Mouse (Mus musculus) inflammation-experienced regulatory T-cells, adult 16 weeks (primary cell): ENCODE measurements around the gene Sv2a. TPM values are rescaled to one million over a fixed set of nuclear protein-coding genes. Genes with fewer than 3 reads are reported as not detected.

Experiments
- polyA plus RNA-seq: library from polyadenylated mRNA; unstranded; fragments of 100-300 nt; shearing (Covaris generic); gene quantifications from one replicate; pipeline ENCODE4 v1.2.1, GENCODE M21; 2017

Sv2a gene
- 2.9 TPM for polyA plus RNA-seq

DNA sequence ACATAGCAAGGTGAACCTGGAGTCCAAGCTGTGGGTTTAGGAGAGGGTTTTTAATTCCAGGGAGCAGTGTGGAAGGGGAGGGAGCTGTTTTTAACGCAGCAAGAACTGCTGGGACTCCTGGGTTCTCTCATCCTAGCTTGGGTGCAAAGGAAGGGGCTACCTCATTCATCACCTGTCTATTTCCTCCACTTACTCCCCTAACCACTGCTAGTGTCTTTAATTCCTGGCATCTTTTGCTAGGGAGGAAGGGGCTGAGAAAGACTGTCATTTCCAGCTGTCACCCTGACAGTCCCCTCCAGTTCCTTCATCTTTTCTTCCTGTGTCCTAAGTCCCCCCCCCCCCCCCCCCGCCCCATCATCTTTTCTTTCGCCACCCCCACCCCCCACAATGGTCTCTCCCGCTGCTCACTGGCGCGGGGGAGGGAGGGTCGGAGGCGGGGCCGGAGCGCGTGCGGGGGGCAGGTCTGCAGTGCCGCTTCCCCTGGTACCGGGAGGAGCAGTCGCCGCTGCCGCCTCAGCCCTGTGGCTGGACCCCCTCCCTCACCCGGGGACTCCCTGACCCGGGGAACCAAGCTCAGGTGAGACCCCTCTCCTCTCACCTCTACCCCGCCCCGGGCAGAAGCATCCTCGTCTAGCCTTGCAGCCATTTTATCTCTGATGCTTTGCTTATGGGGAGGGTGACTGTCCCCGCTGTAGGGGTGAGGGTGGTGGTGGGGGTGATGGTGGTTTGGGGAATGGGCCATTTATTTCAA is at the start of gene Sv2a:
Sv2a (plus strand) TSS at position 425 of the 751 bp plus-strand sequence.

DNA sequence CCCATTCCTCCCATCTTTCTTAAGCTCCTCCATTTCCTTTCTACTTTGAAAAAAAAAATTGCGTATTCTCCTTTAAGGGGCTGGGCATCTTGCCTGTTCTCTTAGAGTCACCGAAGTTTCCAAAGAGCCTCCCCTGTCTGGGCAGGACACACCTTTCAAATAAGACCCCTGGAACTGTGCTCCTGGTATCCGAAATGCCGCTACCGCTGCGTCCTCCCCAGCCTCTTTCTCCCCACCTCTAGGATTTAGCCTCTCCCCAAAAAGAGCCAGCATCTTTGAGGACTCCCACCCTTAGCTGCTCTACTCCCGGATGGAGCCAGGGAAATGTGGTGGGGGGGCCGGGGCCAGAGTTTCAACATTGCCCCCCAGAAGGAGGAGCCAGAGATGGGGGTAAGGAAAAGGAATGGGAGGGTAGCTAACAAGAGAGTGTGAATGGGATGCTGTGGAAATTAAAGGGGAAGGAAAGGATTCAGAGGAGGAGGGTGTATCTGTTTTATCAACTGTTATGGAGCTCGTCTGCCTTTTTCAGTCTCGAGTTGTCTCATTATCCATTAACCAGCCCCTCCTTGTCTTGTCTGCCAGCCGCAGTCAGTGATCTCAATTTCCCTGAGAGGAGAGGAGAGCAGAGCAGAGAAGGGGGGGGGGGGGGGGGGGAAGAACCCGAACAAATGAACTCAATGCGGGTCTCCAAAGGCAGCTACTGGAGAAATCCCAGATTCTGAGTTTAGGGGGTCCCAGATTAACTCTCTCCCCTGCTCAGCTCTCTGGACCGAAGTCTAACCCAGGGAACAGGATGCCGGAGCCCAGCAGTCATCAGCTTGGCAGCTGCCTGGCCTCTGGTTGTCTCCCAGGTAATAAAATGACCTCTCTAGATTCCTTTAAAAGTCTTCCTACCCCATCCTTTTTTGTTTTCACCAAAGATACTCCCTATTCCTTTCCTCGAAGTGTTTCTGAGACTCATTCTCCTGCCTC is 18.8 kb upstream of the Sv2a start, which contains the start of gene Mtmr11:
Mtmr11 (plus strand) TSS at position 136 of the 972 bp plus-strand sequence.

DNA sequence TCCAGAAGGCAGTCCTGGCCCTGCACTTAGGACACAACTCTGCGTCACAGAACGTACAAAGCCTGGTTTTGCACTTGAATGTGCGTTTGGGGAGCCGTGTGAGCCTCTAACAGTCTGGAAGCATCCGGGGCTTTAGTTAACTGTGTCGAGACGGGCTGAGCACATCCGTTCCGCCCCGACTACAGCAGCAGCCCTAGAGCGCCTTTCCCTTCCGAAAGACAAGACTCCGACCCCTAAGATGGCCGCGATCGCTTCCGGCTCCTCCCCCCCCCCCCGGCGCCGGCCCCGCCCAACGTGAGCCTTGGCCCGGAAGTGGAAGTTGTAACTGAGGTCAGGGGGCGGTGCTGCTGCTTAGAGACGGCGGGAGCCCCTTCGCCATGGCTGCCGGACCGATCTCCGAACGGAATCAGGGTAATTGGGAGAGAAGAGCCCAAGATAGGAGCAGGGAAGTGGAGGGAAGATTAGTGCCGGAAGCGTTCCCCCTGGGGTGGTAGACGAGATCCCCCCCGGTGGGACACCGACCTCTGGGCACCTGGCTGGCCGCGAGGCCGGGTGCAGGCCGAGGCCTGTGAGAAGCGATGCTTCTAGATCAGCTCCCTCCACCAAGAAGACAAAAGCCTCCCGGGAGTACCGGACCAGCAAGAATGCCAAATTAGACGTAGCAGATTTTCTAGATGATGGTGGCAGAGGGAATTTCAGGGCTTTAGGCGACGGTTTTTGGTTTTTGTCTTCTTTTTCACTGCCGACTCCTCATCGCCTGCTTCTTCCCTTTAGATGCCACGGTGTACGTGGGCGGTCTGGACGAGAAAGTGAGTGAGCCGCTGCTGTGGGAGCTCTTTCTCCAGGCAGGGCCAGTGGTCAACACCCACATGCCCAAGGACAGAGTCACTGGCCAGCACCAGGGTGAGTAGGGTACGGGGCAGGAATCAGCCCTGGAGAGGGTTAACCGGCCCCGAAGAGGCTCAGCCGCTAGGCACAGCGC is 8.5 kb upstream of the Sv2a start, which contains the start of gene Sf3b4:
Sf3b4 (plus strand) TSS at position 136 of the 982 bp plus-strand sequence.

DNA sequence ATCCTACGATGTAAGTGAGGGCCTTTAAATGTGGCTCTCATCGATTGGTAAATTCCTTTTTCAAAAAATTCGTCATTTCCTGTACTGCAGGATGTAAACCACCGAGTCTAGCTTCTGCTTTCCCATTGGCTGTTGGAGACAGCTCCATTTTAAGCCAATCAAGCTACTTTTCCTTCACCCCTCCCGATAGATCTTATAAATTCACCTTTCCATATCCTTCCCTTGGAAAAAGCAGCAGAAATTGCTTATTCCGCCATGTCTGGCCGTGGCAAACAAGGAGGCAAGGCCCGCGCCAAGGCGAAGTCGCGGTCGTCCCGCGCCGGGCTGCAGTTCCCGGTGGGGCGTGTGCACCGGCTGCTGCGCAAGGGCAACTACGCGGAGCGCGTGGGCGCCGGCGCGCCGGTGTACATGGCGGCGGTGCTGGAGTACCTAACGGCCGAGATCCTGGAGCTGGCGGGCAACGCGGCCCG is 38.7 kb downstream of the Sv2a start, which contains the start of the genes Bola1 and Hist2h2ab:
Bola1 (minus strand) TSS at position 49 of the 470 bp plus-strand sequence.
Hist2h2ab (plus strand) TSS at position 205 of the 470 bp plus-strand sequence.

DNA sequence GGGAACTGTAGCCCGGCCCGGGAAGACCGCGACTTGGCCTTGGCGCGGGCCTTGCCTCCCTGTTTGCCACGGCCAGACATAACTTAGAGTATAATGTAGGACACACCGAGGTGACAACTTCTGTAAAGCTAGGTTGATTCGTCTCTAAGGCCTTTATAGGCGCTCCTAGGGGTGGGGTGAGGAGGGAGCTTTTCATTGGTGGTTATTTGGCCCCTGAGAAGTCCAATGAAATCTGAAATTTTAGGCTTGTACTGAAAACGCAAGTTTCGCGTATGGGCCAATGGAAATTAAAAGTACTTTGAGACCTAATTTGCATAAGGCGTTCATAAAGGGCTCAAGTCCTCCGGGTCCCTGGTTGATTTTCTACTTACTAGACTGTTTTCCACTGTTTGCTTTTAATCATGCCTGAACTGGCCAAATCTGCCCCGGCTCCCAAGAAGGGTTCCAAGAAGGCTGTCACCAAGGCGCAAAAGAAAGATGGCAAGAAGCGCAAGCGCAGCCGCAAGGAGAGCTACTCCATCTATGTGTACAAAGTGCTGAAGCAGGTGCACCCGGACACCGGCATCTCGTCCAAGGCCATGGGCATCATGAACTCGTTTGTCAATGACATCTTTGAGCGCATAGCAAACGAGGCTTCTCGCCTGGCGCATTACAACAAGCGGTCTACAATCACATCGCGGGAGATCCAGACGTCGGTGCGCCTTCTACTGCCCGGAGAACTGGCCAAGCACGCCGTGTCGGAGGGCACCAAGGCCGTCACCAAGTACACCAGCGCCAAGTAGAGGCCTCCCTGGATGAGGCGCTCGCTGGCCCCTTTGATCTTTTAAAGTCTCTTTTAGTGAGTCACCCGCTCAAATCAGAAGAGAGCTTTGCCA is 40.1 kb downstream of the Sv2a start, which contains the start of the genes Hist2h2ac and Hist2h2be:
Hist2h2ac (minus strand) TSS at position 116 of the 875 bp plus-strand sequence.
Hist2h2be (plus strand) TSS at position 355 of the 875 bp plus-strand sequence.

DNA sequence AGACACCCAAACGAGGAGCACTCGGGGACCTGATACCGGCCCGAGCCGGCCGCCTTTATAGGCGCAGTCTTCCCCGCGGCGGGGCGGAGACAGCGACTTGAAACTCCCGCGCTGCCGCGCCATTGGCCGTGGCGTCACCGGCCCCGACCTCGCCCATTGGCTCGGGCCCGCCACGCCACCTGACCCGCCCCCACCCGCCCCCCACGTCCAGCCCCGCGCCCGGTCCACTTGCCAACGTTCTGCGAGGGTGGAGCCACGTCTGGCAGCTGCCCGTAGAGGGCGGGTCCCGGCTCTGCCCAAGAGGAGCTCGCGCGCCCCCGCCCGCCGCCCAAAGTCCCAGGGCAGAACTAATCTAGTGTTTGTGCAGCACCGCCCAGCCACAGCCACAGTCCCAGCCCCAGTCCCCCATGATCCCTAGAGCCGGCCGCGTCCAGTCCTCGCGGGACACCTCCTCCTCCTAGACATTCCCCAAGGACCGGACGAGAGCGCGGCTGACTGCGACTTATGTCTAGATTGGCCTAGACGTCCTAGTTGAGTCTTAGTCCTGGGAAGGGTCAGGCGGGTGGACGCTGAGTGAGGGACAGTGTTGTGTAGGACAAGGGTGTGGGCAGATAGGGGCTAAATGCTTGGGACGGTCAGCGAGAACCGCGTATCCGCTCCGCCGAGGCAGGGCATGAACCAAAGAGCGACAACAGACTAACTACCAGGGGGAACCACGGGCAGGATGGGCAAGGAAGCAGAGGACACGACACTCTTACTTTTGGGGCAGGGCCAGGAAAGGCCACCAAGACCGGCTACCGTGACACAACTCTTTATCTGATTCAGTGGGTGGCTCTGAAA is 58.2 kb downstream of the Sv2a start, which contains the start of gene Hist2h3c2:
Hist2h3c2 (minus strand) TSS at position 174 of the 840 bp plus-strand sequence.

DNA sequence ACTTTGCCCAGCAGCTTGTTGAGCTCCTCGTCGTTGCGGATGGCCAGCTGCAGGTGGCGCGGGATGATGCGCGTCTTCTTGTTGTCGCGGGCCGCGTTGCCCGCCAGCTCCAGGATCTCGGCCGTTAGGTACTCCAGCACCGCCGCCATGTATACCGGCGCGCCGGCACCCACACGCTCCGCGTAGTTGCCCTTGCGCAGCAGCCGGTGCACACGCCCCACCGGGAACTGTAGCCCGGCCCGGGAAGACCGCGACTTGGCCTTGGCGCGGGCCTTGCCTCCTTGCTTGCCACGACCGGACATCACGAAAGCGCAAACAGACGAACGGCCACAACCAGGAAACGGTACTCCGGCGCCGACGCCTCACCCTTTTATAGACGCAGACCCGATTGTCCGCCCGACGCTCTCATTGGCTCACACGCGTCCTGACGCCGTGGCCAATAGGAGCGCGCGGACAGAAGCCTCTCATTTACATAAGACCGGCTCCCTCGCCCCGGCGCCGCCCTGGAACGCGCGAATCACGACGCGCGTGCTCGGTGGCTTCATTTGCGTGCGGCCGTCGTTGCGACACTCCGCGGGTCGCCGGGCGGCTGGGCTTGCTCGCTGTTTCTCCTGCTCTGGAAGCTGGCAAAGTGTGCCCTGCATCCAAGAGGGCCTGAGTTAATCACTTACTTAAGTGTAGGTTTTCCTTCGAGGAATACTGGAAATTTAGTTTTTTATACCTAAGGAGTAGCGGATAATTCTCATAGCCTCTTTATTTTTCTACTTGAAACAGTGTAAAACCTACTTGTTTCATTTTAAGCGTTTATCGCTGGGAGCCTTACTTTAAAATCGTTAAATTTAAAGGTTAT is 59.2 kb downstream of the Sv2a start, which contains the start of gene Hist2h2aa2:
Hist2h2aa2 (minus strand) TSS at position 328 of the 850 bp plus-strand sequence.

Other genes with a start within 250 kb of the Sv2a start
- 10.0 TPM for gene Plekho1, start 185.2 kb upstream of the Sv2a start, polyA plus RNA-seq
- gene Vps45, start 122.7 kb upstream of the Sv2a start, polyA plus RNA-seq, result 30.5 TPM
- gene Otud7b, start 76.6 kb upstream of the Sv2a start, polyA plus RNA-seq, result 30.5 TPM
- 3.6 TPM for gene Mtmr11, start 19.1 kb upstream of the Sv2a start, polyA plus RNA-seq
- 175 TPM for gene Sf3b4, start 8.8 kb upstream of the Sv2a start, polyA plus RNA-seq
- gene Bola1, start 38.6 kb downstream of the Sv2a start, polyA plus RNA-seq, result 37.2 TPM
- gene Hist2h2ab, start 38.7 kb downstream of the Sv2a start, polyA plus RNA-seq, result not detected
- gene Hist2h2ac, start 39.7 kb downstream of the Sv2a start, polyA plus RNA-seq, result 5.7 TPM
- 4.3 TPM for gene Hist2h2be, start 40.0 kb downstream of the Sv2a start, polyA plus RNA-seq
- gene Hist2h3c2, start 58.0 kb downstream of the Sv2a start, polyA plus RNA-seq, result 0.43 TPM
- gene Hist2h2aa2, start 59.1 kb downstream of the Sv2a start, polyA plus RNA-seq, result 39.8 TPM
- gene Hist2h2aa1, start 64.3 kb downstream of the Sv2a start, polyA plus RNA-seq, result 1.5 TPM
- gene Hist2h3c1, start 65.5 kb downstream of the Sv2a start, polyA plus RNA-seq, result not detected
- 2.3 TPM for gene Hist2h4, start 82.2 kb downstream of the Sv2a start, polyA plus RNA-seq
- 1.5 TPM for gene Hist2h3b, start 87.5 kb downstream of the Sv2a start, polyA plus RNA-seq
- 4.9 TPM for gene Hist2h2bb, start 88.6 kb downstream of the Sv2a start, polyA plus RNA-seq
- 0.43 TPM for gene Fcgr1, start 112.8 kb downstream of the Sv2a start, polyA plus RNA-seq